ENCODE assay signal across 9 mouse cellular contexts in the genomic region with DNA sequence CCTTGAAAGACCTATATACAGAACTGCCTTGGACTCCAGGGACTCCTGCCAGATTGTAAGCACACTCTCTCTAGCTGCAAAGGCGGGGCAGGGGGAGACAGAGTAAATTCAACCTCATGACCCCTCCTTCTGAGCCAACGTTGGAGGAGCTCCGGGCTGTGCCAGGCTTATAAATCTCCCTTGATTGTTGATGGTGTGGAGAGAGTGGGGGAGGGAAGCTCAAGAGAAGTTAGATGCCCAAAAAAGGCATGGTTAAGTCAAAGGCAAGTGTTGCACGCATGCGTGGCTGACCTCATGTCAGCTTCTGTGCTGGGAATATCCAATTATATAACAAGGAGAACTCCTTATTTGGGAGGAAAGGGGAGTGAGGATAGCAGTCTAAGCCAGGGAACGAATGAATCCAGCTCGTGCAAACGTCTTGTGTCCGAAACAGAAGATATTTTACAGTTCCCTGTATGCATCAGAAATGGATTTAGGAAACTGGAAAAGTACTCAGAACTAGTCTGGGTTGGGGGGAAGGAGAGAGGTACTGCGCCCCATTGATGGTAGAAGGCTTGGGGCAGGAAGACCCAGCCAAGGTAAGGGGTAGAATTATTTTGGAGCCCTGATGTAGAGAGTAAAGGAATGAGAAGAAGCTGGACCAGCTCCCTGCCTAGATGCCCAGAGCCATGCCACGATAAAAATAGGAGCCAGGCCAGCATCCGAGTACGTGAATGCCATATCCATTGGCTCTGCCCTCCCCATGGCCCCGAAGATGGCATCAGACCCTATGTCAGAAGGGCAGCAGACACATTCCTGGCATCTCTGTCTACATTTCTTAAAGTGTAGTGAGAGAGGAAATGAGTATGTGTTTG. TPM values are rescaled to one million over a fixed set of nuclear protein-coding genes. Genes with fewer than 3 reads are reported as not detected.
DNase-seq lines count a peak whose midpoint lies in the region; ATAC-seq lines count a peak whose summit lies in the region.
"Had no signal": no experiment of that assay in that cellular context is flagged by ENCODE, and none has a peak within 500 bp of the region (broad histone marks: within the 10 kb centered on the region; RNA-seq: fewer than 3 reads in every experiment).

No protein-coding gene starts in this region.

- H3K4me3 ChIP-seq in heart, embryonic 14.5 days (ENCODE audit: control insufficient read depth in 1 of 2, insufficient read depth in 1 of 2, low read depth in 1 of 2, low read length in 2 of 2): no peak overlapping the region

- H3K9ac ChIP-seq in heart, embryonic 14.5 days (ENCODE audit: low read length): peak overlapping the region; percentile 50

- peak; percentile 87 for ATAC-seq in heart, embryonic 14.5 days (ENCODE audit: insufficient number of reproducible peaks, insufficient read depth, low FRiP score, low read depth)
- ATAC-seq: forebrain, embryonic 16.5 days had no signal

- WGBS in heart, embryonic 14.5 days: 46% methylated on average over 14 of the region's 14 CpGs

- peak overlapping the region; percentile 74 to 89 for H3K27ac ChIP-seq in heart, embryonic 14.5 days (replicated peaks in 1 of 2; ENCODE audit: control insufficient read depth in 1 of 2, insufficient read depth in 1 of 2, low read depth in 2 of 2, low read length in 2 of 2)

- H3K9me3 ChIP-seq in heart, embryonic 14.5 days (ENCODE audit: control insufficient read depth, low read length): no peaks in the 10 kb centered on the region

- DNase-seq in gastrocnemius, adult 18-20 months (ENCODE audit: low spot score): peak; percentile 91
- no peak for DNase-seq in gastrocnemius, postnatal 4 days (ENCODE audit: low spot score in 2 of 2)
- peak; percentile 32 to 40 for DNase-seq in kidney, postnatal 36 days
- peak; percentile 25 for DNase-seq in ovary, postnatal 36 days (ENCODE audit: low spot score)
- DNase-seq in layer of hippocampus, adult 18-20 months (ENCODE audit: low spot score in 2 of 2): no peak
- DNase-seq in T-cell, adult 2 months (ENCODE audit: low spot score): no peak
- DNase-seq in spleen, postnatal 4 days (ENCODE audit: low spot score in 2 of 2): no peak

- H3K4me1 ChIP-seq in heart, embryonic 14.5 days (ENCODE audit: control insufficient read depth in 2 of 2, insufficient read depth in 2 of 2, low read length in 2 of 2): peaks cover 10 to 18% of the 10 kb centered on the region in 2 experiments

- H3K27me3 ChIP-seq in heart, embryonic 14.5 days (ENCODE audit: control insufficient read depth, insufficient read depth, low read length): no peaks in the 10 kb centered on the region

- H3K4me2 ChIP-seq in heart, embryonic 14.5 days (ENCODE audit: low read length): peak overlapping the region; percentile 29; the same call in 1 of the 2 replicates

- H3K36me3 ChIP-seq in heart, embryonic 14.5 days (ENCODE audit: control insufficient read depth, insufficient read depth, low read length): peaks cover 82% of the 10 kb centered on the region

RNA-seq across cellular contexts. Expression of gene Snx19, which starts 18.6 kb away (rescaled TPM):
- total RNA-seq in gastrocnemius, adult 18-20 months (2021): 10 to 100 TPM; 22.6 to 22.7 TPM
- total RNA-seq in gastrocnemius, postnatal 4 days (2021): 10 to 100 TPM; 20.4 TPM
- 17.0 and 19.3 TPM in 2 replicates for polyA plus RNA-seq in heart, embryonic 14.5 days (2014; fragmentation: Nextera tagmentation; extraction: Ambion mirVana)
- total RNA-seq in layer of hippocampus, adult 18-20 months (2021): 10 to 100 TPM; 53.0 to 53.6 TPM

Comparison
In these comparisons a context has a peak if more than half of its experiments do, and no peak if none do; other contexts are left out.
1. DNase-seq: peak in gastrocnemius, adult 18-20 months (single experiment), kidney, postnatal 36 days (2 of 2) and ovary, postnatal 36 days (single experiment); none in gastrocnemius, postnatal 4 days (0 of 2), layer of hippocampus, adult 18-20 months (0 of 2), T-cell, adult 2 months (single experiment) and spleen, postnatal 4 days (0 of 2).